ENCODE assay signal across 8 mouse cellular contexts in the genomic region with DNA sequence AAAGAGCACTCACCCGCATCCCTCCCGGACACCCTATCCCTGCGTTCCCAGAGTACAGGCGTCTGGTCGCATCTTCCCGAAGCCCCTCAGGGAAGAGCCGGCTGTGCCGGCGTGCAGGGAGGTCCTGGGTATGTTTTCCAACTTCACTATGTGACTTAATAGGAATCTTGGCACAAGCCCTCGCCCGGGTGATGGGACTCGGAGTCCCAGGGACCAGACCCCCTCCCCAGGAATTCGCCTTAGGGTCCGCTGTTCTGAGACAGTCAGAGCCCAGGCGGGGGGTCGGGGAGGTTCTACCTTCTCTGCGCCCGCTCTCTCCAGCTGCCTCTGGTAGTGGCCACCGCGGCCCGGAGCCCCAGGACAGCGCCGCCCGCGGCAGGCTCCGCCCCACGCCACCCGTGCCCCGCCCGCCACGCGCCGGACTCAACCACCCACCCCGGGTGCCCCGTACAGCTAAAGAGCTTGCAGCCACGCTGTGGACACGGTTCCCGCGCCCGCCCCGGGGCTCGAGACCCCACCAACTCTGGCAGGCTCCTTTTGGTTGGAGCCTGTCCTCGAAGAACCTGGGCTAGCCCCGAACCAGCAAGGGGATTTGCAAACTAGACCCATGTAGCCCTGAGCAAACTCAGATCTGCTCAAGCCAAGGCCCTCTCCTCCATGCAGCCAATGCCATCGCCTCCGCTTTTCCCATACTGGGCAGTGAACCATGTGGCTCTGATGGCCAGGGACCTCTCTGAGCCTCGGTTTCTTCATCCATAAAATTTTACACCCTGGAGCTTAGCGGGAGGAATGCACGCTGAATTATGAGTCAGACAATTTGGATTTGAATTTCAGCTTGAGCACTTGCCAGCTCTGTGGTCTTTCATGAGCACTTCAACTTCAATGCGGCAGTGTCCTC. TPM values are rescaled to one million over a fixed set of nuclear protein-coding genes. Genes with fewer than 3 reads are reported as not detected.
DNase-seq lines count a peak whose midpoint lies in the region; ATAC-seq lines count a peak whose summit lies in the region.

A gene (minus strand): TSS at position 394 of the 898 bp plus-strand sequence.

- H3K4me3 ChIP-seq in heart, embryonic 14.5 days (ENCODE audit: control insufficient read depth in 1 of 2, insufficient read depth in 1 of 2, low read depth in 1 of 2, low read length in 2 of 2): peak within 1 kb of the TSS; percentile 43 to 51

- no peaks in the 10 kb centered on the region for H3K9me3 ChIP-seq in heart, embryonic 14.5 days (ENCODE audit: control insufficient read depth, low read length)

- WGBS in heart, embryonic 14.5 days: 4% methylated on average over 50 of the region's 50 CpGs

- peaks cover 42 to 69% of the 10 kb centered on the region in 2 experiments for H3K4me1 ChIP-seq in heart, embryonic 14.5 days (ENCODE audit: control insufficient read depth in 2 of 2, insufficient read depth in 2 of 2, low read length in 2 of 2)

- peak within 1 kb of the TSS; percentile 86 for H3K4me2 ChIP-seq in heart, embryonic 14.5 days (ENCODE audit: low read length)

- peak; percentile 71 for ATAC-seq in erythroblast, adult 5-6 weeks (replicated peaks; ENCODE audit: low FRiP score, poor library complexity, severe bottlenecking)
- ATAC-seq in heart, embryonic 14.5 days (ENCODE audit: insufficient number of reproducible peaks, insufficient read depth, low FRiP score, low read depth): peak; percentile 60

- peak within 1 kb of the TSS; percentile 59 to 88 for H3K27ac ChIP-seq in heart, embryonic 14.5 days (replicated peaks in 1 of 2; ENCODE audit: control insufficient read depth in 1 of 2, insufficient read depth in 1 of 2, low read depth in 2 of 2, low read length in 2 of 2)

- H3K27me3 ChIP-seq in heart, embryonic 14.5 days (ENCODE audit: control insufficient read depth, insufficient read depth, low read length): no peaks in the 10 kb centered on the region

- DNase-seq in adrenal gland, adult (ENCODE audit: inconsistent age in 2 of 2, low spot score in 1 of 2): peak; percentile 83 to 93
- DNase-seq in adrenal gland, adult 8-10 months: no peak
- DNase-seq in adrenal gland, postnatal 36 days: peak; percentile 86 to 92
- peak; percentile 82 for DNase-seq in kidney, postnatal 14 days
- peak; percentile 88 for DNase-seq in lung, postnatal 36 days
- DNase-seq in right cerebral cortex, postnatal 4 days: peak; percentile 41

- H3K9ac ChIP-seq in heart, embryonic 14.5 days (ENCODE audit: low read length): peak within 1 kb of the TSS; percentile 74

- no peaks in the 10 kb centered on the region for H3K36me3 ChIP-seq in heart, embryonic 14.5 days (ENCODE audit: control insufficient read depth, insufficient read depth, low read length)

RNA-seq across cellular contexts. Expression of the gene that starts here (rescaled TPM):
- 10 to 100 TPM in 1 of 4 experiments, 1 to 10 TPM in 3; 4.3 to 10.2 (median 6.4) TPM for total RNA-seq in adrenal gland, adult 8-10 months (2022)
- total RNA-seq in adrenal gland, postnatal 36 days (2021): 10 to 100 TPM in 1 of 2 experiments, 1 to 10 TPM in 1; 6.5 to 11.1 TPM
- total RNA-seq in erythroblast, adult 5-6 weeks (2015; ENCODE audit: low replicate concordance): not detected in 2 replicates
- not detected in 2 replicates for total RNA-seq in erythroblast, adult 5-6 weeks (2017; ENCODE audit: low replicate concordance)
- polyA plus RNA-seq in heart, embryonic 14.5 days (2014; fragmentation: Nextera tagmentation; extraction: Ambion mirVana): 6.3 and 7.0 TPM in 2 replicates

Comparison
In these comparisons a context has a peak if more than half of its experiments do, and no peak if none do; other contexts are left out.
1. RNA of the gene that starts here (total RNA-seq): 6.5 to 11.1 TPM in adrenal gland, postnatal 36 days and 4.3 to 10.2 TPM in adrenal gland, adult 8-10 months; not detected in erythroblast, adult 5-6 weeks; every median in the first group is over 4 times any median in the second.
2. Peak in ATAC-seq in erythroblast, adult 5-6 weeks; RNA of the gene not detected or under 1 TPM.